Mouse (Mus musculus): Measurements from ENCODE around the gene Tmprss11f.

GRCm38 (mm10) chr5:86511538-86511937 lies 120.7 kb downstream of the Tmprss11f start:
- TF ChIP-seq POLR2A (IDR thresholded peaks at IDR 0.05; ENCODE audit: borderline replicate concordance, control insufficient read depth, low read depth, low read length) (no peak), CTCF (IDR thresholded peaks at IDR 0.05; ENCODE audit: control insufficient read depth, insufficient read depth, low read length) (no peak)

All from bone marrow, adult 2 months (tissue).